Mouse (Mus musculus) liver, adult 2 months (tissue): ENCODE data around the gene Epha6. TPM values are rescaled to one million over a fixed set of nuclear protein-coding genes. Genes with fewer than 3 reads are reported as not detected.

Source experiments
- DNase-seq: peaks from one replicate; pipeline ENCODE4 v3.0.0-alpha.2; 2011; ENCODE audit warnings: low read depth, low spot score; ENCODE audit errors: extremely low read depth
- H3K27ac ChIP-seq: fragments of 200-500 bp; replicated peaks from 2 replicates; pipeline ENCODE4 v1.5.1; 2012; ENCODE audit warnings: low read depth, mild to moderate bottlenecking, control low read depth, inconsistent platforms, low read length; ENCODE audit not compliant: insufficient read depth
- H3K27me3 ChIP-seq: fragments of 200-500 bp; 2 replicates; pipeline ENCODE4 v1.6.1; 2012; ENCODE audit warnings: mild to moderate bottlenecking, moderate library complexity, low read length, inconsistent platforms; ENCODE audit not compliant: control insufficient read depth, insufficient read depth
- H3K36me3 ChIP-seq: fragments of 200-500 bp; 2 replicates; pipeline ENCODE4 v1.6.1; 2012; ENCODE audit warnings: low read length, inconsistent platforms; ENCODE audit not compliant: control insufficient read depth, insufficient read depth
- H3K4me1 ChIP-seq: fragments of 200-500 bp; 2 replicates; pipeline ENCODE4 v1.6.1; 2011; ENCODE audit warnings: low read length; ENCODE audit not compliant: control insufficient read depth, insufficient read depth
- H3K4me3 ChIP-seq: fragments of 200-500 bp; 2 replicates; pipeline ENCODE4 v1.5.1; 2011; ENCODE audit warnings: low read depth, mild to moderate bottlenecking, control low read depth, low read length, moderate library complexity; ENCODE audit not compliant: insufficient read depth
- H3K79me2 ChIP-seq: fragments of 200-500 bp; 2 replicates; pipeline ENCODE4 v1.6.1; 2012; ENCODE audit warnings: inconsistent platforms, mild to moderate bottlenecking, low read length, moderate library complexity; ENCODE audit not compliant: control insufficient read depth, insufficient read depth
- H3K9ac ChIP-seq: fragments of 200-500 bp; 2 replicates; pipeline ENCODE4 v1.6.1; 2012; ENCODE audit warnings: low read depth, mild to moderate bottlenecking, control low read depth, inconsistent platforms, low read length
- CTCF ChIP-seq: fragments of 200-500 bp; IDR thresholded peaks from 2 replicates; pipeline ENCODE4 v1.5.1; 2011; ENCODE audit warnings: low read depth, low read length, control low read depth
- POLR2A ChIP-seq: fragments of 200-500 bp; IDR thresholded peaks from 2 replicates; pipeline ENCODE4 v1.6.1; 2011; ENCODE audit warnings: low read length, control low read depth; ENCODE audit not compliant: insufficient read depth; ENCODE audit errors: extremely low read depth
- WGBS: fragments of 180-500 bp; shearing (Covaris S2); methylation state at CpG from one replicate; pipeline ENCODE4 v1.1.7; 2018; 5-methylcytosine and 5-hydroxymethylcytosine counted together
- polyA plus RNA-seq: library from polyadenylated mRNA; depleted of rRNA; stranded (reverse); fragments of >200 nt; gene quantifications from 2 replicates; pipeline ENCODE4 v1.2.3, GENCODE M21; 2012
- total RNA-seq: library from RNA; depleted of rRNA; stranded (reverse); fragments of >200 nt; gene quantifications from 2 replicates; pipeline ENCODE4 v1.2.3, GENCODE M21; 2014

The Epha6 gene
- total and polyA plus RNA-seq, 2 experiments, result not detected

DNA sequence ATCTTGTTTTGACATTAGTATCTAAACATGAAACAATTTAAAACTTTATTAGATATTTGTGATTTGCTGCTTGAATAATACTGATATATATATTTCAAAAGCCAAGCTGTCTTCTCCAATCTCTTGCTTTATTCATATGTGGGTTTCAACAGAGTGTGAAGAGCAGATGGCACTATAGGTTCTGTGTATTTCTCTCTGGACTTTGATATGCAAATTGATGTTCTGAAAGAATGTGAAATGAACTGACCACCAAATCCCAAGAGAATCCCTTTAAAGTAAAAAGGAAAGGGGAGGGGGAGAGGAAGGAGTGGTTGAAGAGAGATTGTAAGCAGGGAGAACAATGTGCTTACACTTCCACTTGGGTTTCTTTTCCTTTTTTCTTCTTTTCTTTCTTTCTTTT, 212.4 kb downstream of the Epha6 start:
- TF ChIP-seq CTCF (no peak), POLR2A (no peak)
- H3K4me3 ChIP-seq, result no peak overlapping the region
- no peak overlapping the region for H3K27ac ChIP-seq
- H3K79me2 ChIP-seq, result no peaks in the 10 kb centered on the region
- no peak overlapping the region for H3K9ac ChIP-seq
- no peaks in the 10 kb centered on the region for H3K36me3 ChIP-seq
- no peaks in the 10 kb centered on the region for H3K27me3 ChIP-seq
- no peaks in the 10 kb centered on the region for H3K4me1 ChIP-seq
- no peak for DNase-seq

- Histone ChIP-seq H3K79me2 (no peaks in the 10 kb centered on the region), H3K27ac (no peak overlapping the region), H3K4me3 (no peak overlapping the region), H3K9ac (no peak overlapping the region), H3K36me3 (no peaks in the 10 kb centered on the region), H3K27me3 (no peaks in the 10 kb centered on the region), H3K4me1 (no peaks in the 10 kb centered on the region)
- TF ChIP-seq POLR2A (no peak), CTCF (no peak)
- DNase-seq, result no peak
Observed at GRCm38 (mm10) chr16:60375147-60375546, 230.2 kb downstream of the Epha6 start.

DNA sequence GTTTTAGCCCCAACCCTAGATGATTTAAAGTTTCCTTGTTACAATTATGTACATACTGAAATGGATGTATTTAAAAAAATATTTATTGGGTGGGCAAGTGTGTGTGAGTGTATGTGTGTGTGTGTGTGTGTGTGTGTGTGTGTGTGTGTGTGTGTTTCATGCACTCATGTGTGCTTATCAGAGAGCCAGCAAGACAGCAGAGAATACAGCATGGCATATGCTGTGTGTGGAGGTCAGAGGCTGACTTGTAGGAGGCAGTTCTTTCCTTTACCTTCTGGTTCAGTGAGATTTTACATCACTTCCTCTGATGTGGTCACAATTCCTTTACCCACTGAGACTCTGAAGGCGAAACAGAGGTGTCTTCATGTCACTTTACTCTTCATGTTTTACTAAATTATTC, 321.4 kb downstream of the Epha6 start:
- 64% methylated on average over 1 of the region's 1 CpGs for WGBS
- H3K79me2 ChIP-seq, result no peaks in the 10 kb centered on the region
- no peaks in the 10 kb centered on the region for H3K27me3 ChIP-seq
- H3K36me3 ChIP-seq, result no peaks in the 10 kb centered on the region
- TF ChIP-seq CTCF (no peak), POLR2A (no peak)
- no peak overlapping the region for H3K27ac ChIP-seq
- no peaks in the 10 kb centered on the region for H3K4me1 ChIP-seq
- H3K4me3 ChIP-seq, result no peak overlapping the region
- DNase-seq, result no peak
- no peak overlapping the region for H3K9ac ChIP-seq

DNA sequence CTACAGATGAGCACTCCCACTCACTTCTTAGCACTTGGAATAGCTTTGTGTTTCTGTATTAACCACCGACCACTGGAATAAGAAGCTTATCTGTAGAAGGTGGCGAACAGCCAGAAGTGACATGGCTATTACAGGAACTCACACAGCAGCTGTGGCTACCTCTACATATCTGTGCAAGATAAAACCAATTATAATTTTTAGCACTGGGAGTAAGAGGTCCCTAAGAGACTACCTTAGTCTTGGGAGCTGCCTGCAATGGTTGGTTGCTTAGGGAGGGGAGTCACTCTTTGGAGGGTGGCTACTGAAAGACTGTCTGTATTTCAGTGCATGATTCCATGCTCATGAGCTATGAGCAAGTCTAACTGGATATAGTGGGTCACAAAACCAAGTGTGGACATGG, 331.2 kb downstream of the Epha6 start:
- no peaks in the 10 kb centered on the region for H3K27me3 ChIP-seq
- H3K36me3 ChIP-seq, result no peaks in the 10 kb centered on the region
- no peaks in the 10 kb centered on the region for H3K79me2 ChIP-seq
- DNase-seq, result no peak
- 72% methylated on average over 2 of the region's 2 CpGs for WGBS
- no peak overlapping the region for H3K4me3 ChIP-seq
- no peak overlapping the region for H3K27ac ChIP-seq
- no peak overlapping the region for H3K9ac ChIP-seq
- TF ChIP-seq CTCF, result no peak
- no peak for TF ChIP-seq POLR2A
- H3K4me1 ChIP-seq, result no peaks in the 10 kb centered on the region

DNA sequence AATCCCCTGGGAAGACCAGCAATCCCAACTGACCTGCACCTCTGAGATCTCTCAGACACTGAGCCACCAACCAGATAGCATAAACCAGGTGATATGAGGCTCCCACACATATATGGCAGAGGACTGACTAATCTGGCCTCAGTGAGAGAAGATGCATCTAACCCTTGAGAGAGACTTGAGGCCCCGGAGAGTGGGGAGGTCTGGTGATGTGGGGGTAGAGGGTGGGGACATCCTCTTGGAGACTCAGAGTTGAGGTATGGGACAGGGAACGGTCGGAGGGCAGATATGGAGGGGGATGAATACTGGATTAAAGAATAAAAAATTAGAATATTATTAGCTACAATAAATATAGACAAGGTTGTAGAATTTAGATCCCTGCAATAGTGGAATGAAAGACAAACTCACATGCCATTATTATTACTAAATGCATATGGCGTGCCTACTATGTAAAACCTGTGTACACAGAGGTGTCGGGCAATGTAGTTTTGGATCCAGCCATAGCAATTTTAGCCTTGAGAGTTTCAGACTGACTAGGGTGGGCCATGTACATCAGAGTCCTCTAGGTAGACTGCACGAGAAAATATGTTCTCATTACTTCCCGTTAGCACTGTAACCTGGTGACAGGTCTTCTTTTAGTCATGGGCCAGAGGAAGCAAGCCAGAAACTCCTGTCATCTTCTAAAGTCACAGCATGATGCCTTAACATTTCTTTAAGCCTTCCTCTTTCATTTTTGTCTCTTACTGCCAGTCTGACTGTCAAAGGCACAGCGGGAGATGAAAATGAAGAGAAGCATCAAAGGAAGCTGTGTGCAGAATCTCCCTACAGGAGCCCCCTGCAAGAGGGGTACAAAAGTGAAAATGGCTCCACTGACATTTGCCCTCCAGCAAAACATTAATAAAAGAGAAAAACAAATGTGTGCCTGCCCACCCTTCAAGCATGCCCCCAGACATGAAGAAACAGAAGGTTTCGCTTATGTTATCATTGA, 338.7 kb downstream of the Epha6 start:
- no peaks in the 10 kb centered on the region for H3K4me1 ChIP-seq
- no peaks in the 10 kb centered on the region for H3K79me2 ChIP-seq
- DNase-seq, result no peak
- WGBS, result 85% methylated on average over 9 of the region's 9 CpGs
- H3K9ac ChIP-seq, result no peak overlapping the region
- H3K27ac ChIP-seq, result no peak overlapping the region
- H3K27me3 ChIP-seq, result no peaks in the 10 kb centered on the region
- no peak overlapping the region for H3K4me3 ChIP-seq
- TF ChIP-seq POLR2A (no peak), CTCF (no peak)
- no peaks in the 10 kb centered on the region for H3K36me3 ChIP-seq

- DNase-seq, result no peak
Observed at GRCm38 (mm10) chr16:60264719-60265508, 340.4 kb downstream of the Epha6 start.

More at GRCm38 (mm10) chr16:60264719-60265508, 340.4 kb downstream of the Epha6 start:
- no peaks in the 10 kb centered on the region for H3K4me1 ChIP-seq
- no peak overlapping the region for H3K4me3 ChIP-seq
- WGBS, result 59% methylated on average over 6 of the region's 6 CpGs
- TF ChIP-seq POLR2A, result no peak
- no peak for TF ChIP-seq CTCF
- H3K27me3 ChIP-seq, result no peaks in the 10 kb centered on the region
- no peak overlapping the region for H3K9ac ChIP-seq
- no peaks in the 10 kb centered on the region for H3K79me2 ChIP-seq
- no peak overlapping the region for H3K27ac ChIP-seq
- no peaks in the 10 kb centered on the region for H3K36me3 ChIP-seq
